Mouse (Mus musculus) limb, embryonic 13.5 days (tissue): Measurements from ENCODE around the gene Cxadr. TPM values are rescaled to one million over a fixed set of nuclear protein-coding genes. Genes with fewer than 3 reads are reported as not detected.

ENCODE experiments used
- polyA plus RNA-seq: library from polyadenylated mRNA; unstranded; fragments of >200 nt; fragmentation: Nextera tagmentation; extraction: Ambion mirVana; gene quantifications from 2 replicates; pipeline ENCODE4 v1.2.1, GENCODE M21; 2015

Cxadr gene
- polyA plus RNA-seq, 1 experiment from 2014 or later: 25.6 TPM

Other genes starting within 250 kb of the Cxadr start
- gene Btg3, start 75.7 kb downstream of the Cxadr start, polyA plus RNA-seq: 42.9 and 45.7 TPM in 2 replicates